Mouse (Mus musculus) T-helper 17 cell (primary cell): Measurements from ENCODE around the gene Cdh16.

Source experiments
- in situ Hi-C, 2 experiments: fragments of 300-600 bp; cut with MboI, MseI; formaldehyde crosslinking; loops; 1 replicate in 1 of 2; 2 replicates in 1 of 2; pipeline ENCODE4 v1.15.1; 2025; ENCODE audit warnings: high pct_unique_total_duplicates in 2 of 2

The Cdh16 gene

GRCm38 (mm10) chr8:104624161-104624560 is at the start of gene Cdh16:
Gene Cdh16, minus strand, starts transcription at chr8:104624396.
- in situ Hi-C loops: loop anchor here in 1 of 2 experiments (5.0 kb wide), 1 partner anchor 633 kb away; the partner anchor contains the start of gene B3gnt9

- in situ Hi-C loops: no loop called here
Measured at GRCm38 (mm10) chr8:104655614-104656013, 31.4 kb upstream of the Cdh16 start.

- in situ Hi-C loops: no loop called here
Measured at GRCm38 (mm10) chr8:104654984-104655383, 30.8 kb upstream of the Cdh16 start.

- in situ Hi-C loops: loop anchor here (5.0 to 25.0 kb wide), 4 partner anchors 42 to 1368 kb away; partner anchors contain the start of genes Ddx28 (in 1 of the 2), Dpep2nb (in 1 of the 2) and Tk2 (in 1 of the 2)
Measured at GRCm38 (mm10) chr8:104644187-104644586, 20.0 kb upstream of the Cdh16 start.

GRCm38 (mm10) chr8:104642324-104642654 is 18.1 kb upstream of the Cdh16 start:
- in situ Hi-C loops: loop anchor here (5.0 to 25.0 kb wide), 4 partner anchors 40 to 1370 kb away; partner anchors contain the start of genes Ddx28 (in 1 of the 2), Dpep2nb (in 1 of the 2) and Tk2 (in 1 of the 2)

- in situ Hi-C loops: loop anchor here (5.0 to 25.0 kb wide), 4 partner anchors 39 to 1371 kb away; partner anchors contain the start of genes Ddx28 (in 1 of the 2), Dpep2nb (in 1 of the 2) and Tk2 (in 1 of the 2)
Measured at GRCm38 (mm10) chr8:104641426-104642323, 17.5 kb upstream of the Cdh16 start, which contains the start of gene Ciao2b. Gene Ciao2b, minus strand, starts transcription at chr8:104641965.

- in situ Hi-C loops: loop anchor here (5.0 to 25.0 kb wide), 4 partner anchors 39 to 1371 kb away; partner anchors contain the start of genes Ddx28 (in 1 of the 2), Dpep2nb (in 1 of the 2) and Tk2 (in 1 of the 2)
Measured at GRCm38 (mm10) chr8:104640831-104641370, 16.7 kb upstream of the Cdh16 start.

- in situ Hi-C loops: loop anchor here (5.0 to 25.0 kb wide), 4 partner anchors 38 to 1372 kb away; partner anchors contain the start of genes Ddx28 (in 1 of the 2), Dpep2nb (in 1 of the 2) and Tk2 (in 1 of the 2)
Measured at GRCm38 (mm10) chr8:104640241-104640640, 16.0 kb upstream of the Cdh16 start.

GRCm38 (mm10) chr8:104638010-104638409 is 13.8 kb upstream of the Cdh16 start:
- in situ Hi-C loops: loop anchor here in 1 of 2 experiments (10.0 to 25.0 kb wide), 2 partner anchors 1207 to 1374 kb away; partner anchors contain the start of genes Ddx28 and Dpep2nb

- in situ Hi-C loops: loop anchor here in 1 of 2 experiments (10.0 to 25.0 kb wide), 2 partner anchors 1210 to 1377 kb away; partner anchors contain the start of genes Ddx28 and Dpep2nb
Measured at GRCm38 (mm10) chr8:104635004-104635710, 11.0 kb upstream of the Cdh16 start.

- in situ Hi-C loops: loop anchor here (5.0 to 25.0 kb wide), 3 partner anchors 639 to 1379 kb away; partner anchors contain the start of genes Ddx28 (in 1 of the 2) and Dpep2nb (in 1 of the 2)
Measured at GRCm38 (mm10) chr8:104633156-104633744, 9.1 kb upstream of the Cdh16 start.

GRCm38 (mm10) chr8:104632486-104632885 is 8.3 kb upstream of the Cdh16 start:
- in situ Hi-C loops: loop anchor here (5.0 to 25.0 kb wide), 3 partner anchors 640 to 1380 kb away; partner anchors contain the start of genes Ddx28 (in 1 of the 2) and Dpep2nb (in 1 of the 2)

GRCm38 (mm10) chr8:104631975-104632374 is 7.8 kb upstream of the Cdh16 start:
- in situ Hi-C loops: loop anchor here (5.0 to 25.0 kb wide), 3 partner anchors 640 to 1380 kb away; partner anchors contain the start of genes Ddx28 (in 1 of the 2) and Dpep2nb (in 1 of the 2)

- in situ Hi-C loops: loop anchor here (5.0 to 25.0 kb wide), 3 partner anchors 641 to 1381 kb away; partner anchors contain the start of genes Ddx28 (in 1 of the 2) and Dpep2nb (in 1 of the 2)
Measured at GRCm38 (mm10) chr8:104630981-104631663, 6.9 kb upstream of the Cdh16 start, which contains the start of gene Rrad. Gene Rrad, minus strand, starts transcription at chr8:104631327.

- in situ Hi-C loops: loop anchor here (5.0 to 25.0 kb wide), 3 partner anchors 642 to 1382 kb away; partner anchors contain the start of genes Ddx28 (in 1 of the 2) and Dpep2nb (in 1 of the 2)
Measured at GRCm38 (mm10) chr8:104630574-104630973, 6.4 kb upstream of the Cdh16 start.

GRCm38 (mm10) chr8:104630111-104630479 is 5.9 kb upstream of the Cdh16 start:
- in situ Hi-C loops: loop anchor here (5.0 to 25.0 kb wide), 3 partner anchors 642 to 1382 kb away; partner anchors contain the start of genes Ddx28 (in 1 of the 2) and Dpep2nb (in 1 of the 2)

GRCm38 (mm10) chr8:104629306-104630110 is 5.3 kb upstream of the Cdh16 start:
- in situ Hi-C loops: loop anchor here (5.0 to 25.0 kb wide), 3 partner anchors 643 to 1383 kb away; partner anchors contain the start of genes Ddx28 (in 1 of the 2) and Dpep2nb (in 1 of the 2)

GRCm38 (mm10) chr8:104628402-104628801 is 4.2 kb upstream of the Cdh16 start:
- in situ Hi-C loops: loop anchor here in 1 of 2 experiments (25.0 kb wide), 1 partner anchor 1384 kb away; the partner anchor contains the start of genes Ddx28 and Dpep2nb
